Mouse (Mus musculus) megakaryocyte, embryonic 14.5 days (primary cell): ENCODE results near the gene Rhbdd1.

Source experiments
- FLI1 ChIP-seq: IDR thresholded peaks from 2 replicates; pipeline ENCODE4 v1.6.1; 2012; ENCODE audit warnings: low read length, inconsistent platforms, mixed read lengths
- GATA1 ChIP-seq: IDR thresholded peaks from 3 replicates; pipeline ENCODE4 v1.6.1; 2012; ENCODE audit warnings: mixed read lengths, low read length, inconsistent platforms, borderline replicate concordance

GRCm38 (mm10) chr1:82288421-82288990 is 27.7 kb upstream of the Rhbdd1 start:
- TF ChIP-seq GATA1 (no peak), FLI1 (no peak)
